Mouse (Mus musculus): Measurements from ENCODE around the gene Ranbp3.

Gene Ranbp3

DNA sequence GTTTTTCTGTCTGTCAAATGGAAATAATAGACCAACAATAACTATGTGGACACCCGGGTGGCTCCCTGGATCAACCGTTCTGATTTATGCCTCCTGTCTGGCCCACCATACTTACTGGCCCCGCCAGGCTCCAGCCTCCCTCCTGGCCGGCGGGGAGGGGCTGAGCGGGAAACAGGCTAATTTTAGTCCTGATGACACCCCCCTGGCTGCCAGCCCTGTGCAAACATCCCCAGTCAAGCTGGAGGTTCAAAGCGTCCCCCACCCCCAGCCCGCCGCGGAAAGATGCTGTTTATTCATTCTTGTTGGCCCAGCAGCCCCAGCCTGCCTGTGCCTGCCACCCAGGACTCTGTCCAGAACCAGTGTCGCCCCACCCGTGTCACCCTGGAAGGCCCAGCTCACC lies 55.0 kb downstream of the Ranbp3 start:
- DNase-seq: peak in 1 of 2 experiments; percentile 9

DNA sequence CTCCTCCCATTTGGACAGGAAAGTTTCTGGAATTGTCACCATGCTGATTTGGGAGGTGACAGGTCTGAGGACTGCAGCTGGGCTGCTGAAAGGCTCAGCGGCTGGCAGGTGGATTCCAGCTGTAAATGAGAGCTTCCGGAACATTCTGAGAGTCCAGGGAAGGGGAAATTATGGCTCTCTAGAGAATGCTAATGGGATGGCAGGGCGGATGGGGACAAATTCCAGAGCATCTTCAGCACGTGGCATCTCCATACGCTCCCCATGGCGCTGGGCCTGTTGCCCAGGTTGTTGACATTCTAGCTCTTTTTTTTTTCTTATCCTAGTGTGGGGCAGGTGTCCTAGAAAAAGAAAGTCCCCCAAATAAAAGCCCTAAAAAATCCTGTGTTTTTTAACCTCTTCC lies 56.1 kb downstream of the Ranbp3 start:
- peak; percentile 40 to 57 for DNase-seq

DNA sequence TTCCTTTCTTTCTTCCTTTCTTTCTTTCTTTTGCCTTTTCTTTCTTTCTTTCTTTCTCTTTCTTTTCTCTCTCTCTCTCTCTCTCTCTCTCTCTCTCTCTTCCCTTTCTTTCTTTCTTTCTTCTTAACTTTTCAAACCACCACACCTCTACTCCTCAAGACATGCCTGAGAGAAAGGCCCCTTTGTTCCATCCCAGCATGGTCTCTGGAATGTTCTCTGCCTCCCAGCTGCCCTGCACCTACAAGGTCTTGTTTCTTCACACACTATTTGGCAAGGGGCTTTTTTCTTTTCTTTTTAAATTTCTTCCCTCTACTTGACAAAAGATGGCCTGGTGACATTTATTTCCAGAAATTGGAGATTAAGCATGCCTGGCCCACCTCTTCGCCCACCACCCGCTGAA lies 56.6 kb downstream of the Ranbp3 start:
- DNase-seq: no peak

DNA sequence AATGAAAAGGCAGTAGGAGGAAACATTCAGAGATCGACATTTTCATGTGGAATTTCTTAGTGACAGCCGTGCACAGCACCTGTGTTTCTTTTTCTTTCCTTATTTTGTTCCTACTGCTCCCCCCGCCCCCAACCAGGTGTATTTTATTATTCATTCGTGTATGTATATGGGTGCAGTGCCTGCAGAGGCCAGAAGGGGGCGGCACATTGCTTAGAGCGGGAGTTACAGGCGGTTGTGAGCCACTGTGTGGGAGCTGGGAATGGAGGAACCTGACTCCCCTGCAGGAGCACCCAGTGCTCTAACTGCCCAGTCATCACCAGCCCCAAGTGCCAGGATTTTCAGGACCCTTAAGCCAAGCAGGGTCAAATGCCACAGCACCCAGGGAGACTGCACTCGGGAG lies 63.4 kb downstream of the Ranbp3 start:
- no peak for DNase-seq

DNA sequence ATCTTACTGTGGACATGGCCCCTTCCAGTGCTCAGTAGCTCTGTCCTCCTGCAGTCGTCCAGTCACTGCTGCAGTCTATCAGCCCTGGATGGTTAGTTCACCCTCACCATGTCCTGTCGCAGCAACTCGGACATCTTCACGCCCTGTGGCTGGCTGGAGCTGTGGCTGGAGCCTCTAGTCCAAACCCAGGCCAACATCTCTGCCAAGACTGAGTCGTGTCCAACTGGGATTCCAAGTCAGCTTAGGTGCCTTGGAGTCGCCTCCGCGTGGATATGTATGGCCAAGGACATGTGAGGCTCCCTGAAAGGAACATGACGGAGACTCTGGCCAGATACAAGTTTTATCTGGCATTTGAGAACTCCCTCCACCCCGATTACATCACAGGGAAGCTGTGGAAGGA lies 65.1 kb downstream of the Ranbp3 start:
- no peak for DNase-seq

DNA sequence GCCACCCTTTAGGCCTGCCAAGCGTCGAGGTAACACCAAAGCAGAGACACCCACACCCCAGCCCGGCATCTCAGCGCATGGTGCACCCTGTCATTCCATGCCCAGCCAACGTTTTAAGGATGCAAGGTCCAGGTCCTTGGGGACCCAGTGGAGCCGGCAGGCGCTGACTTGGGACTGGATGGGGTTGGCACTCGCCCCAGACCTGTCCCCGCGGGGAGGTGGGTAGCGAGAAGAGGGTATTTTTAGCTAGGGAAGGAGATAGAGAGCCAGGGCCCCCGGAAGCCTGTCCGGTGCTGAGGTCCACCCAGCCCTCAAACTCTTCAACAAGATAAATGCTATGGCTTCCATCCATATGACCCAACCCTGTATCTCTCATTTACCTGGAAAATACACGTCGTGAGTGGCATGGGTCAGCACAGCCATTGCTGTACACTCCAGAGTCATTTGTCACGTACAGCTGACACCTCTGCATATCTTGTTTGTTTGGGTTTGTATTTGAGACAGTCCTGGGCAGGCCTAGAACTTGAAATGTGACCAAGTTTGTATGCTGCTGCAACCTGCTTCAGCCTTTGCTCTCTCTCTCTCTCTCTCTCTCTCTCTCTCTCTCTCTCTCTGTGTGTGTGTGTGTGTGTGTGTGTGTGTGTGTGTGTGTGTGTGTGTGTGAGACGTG lies 67.2 kb downstream of the Ranbp3 start:
- DNase-seq: no peak

DNA sequence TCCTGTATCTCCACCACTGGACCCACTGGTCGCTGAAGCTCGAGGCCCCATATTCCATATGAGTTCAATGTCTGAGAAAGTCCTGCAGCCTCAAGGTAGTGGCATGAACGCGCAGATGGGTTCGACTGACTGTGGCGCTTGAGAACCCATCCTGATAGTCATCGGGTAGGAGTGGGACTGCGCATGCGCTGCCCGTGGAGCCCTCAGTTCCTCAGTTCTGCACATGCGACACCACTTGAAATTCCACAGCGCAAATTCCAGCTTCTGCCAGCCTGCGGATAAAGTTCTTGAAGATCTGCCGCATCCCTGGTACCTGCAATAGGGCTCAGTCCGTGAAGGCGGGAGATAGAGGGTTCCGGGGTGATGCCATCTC lies 67.7 kb downstream of the Ranbp3 start:
- no peak for DNase-seq

DNA sequence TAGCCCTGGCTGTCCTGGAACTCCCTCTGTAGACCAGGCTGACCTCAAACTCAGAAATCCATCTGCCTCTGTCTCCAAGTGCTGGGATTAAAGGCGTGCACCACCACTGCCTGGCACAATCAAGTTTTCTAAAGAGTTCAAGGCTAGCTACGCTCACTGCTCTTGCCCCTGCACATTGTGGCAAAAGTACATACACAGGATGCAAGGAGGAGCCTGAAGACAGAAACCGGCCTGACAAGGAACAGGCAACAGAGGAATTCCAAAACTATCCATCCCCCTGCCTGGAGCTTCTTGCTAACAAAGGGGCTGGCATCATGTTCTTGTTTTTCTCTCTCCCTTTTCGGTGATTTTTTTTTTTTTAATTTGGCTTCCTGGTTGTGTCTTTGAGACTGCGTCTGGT lies 71.1 kb downstream of the Ranbp3 start:
- DNase-seq: no peak

DNA sequence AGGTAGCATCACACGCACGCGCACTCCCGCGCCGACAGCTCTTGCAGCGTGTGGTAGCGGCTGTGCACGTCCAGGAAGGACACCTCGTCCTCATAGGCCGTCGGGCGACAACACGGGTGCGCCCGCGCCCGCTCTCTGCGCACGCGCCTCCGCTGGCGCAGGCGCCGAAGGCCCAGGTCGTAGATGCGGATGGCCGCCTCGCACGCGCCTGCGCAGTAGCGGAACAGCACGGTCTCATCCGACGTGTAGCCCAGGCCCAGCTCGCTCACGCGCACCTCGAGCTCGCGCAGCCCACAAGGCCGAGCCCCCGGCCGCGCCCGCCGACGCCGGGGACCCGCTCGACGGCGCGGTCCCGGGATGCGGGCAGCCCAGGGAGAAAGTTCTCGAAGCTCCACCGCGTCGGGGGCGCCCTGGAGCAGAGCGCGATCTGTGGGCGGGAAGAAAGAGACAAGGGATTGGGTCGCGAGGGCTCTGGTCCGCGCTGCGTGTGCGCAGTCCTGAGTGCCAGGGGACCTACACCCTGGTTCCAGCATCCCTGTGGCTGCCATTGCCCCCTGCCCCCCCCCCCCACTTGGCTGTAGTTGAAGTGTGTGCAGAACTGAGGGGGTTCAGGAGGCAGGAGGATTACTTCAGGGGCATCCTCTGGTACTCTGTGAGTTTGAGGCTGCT lies 78.4 kb downstream of the Ranbp3 start:
- no peak for DNase-seq

DNA sequence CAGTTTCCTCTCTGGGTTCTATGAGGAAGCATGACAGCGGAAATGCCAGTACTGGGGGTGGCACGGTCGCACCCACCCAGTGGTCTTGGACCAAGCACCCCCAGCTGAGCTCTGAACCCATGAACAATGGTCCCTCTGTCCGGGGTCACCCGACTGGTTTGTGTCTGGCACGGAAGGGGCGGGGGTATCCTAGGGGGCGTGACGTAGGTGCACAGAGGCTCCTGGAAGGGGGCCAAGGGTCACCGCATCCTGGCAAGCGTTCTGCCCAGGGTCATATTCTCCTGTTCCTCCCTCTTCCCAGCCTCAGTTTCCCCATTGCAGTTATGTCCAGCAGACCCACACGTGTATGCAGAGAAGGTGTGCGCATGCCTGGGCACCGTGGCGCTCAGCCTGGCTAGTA lies 80.4 kb downstream of the Ranbp3 start:
- no peak for DNase-seq

DNA sequence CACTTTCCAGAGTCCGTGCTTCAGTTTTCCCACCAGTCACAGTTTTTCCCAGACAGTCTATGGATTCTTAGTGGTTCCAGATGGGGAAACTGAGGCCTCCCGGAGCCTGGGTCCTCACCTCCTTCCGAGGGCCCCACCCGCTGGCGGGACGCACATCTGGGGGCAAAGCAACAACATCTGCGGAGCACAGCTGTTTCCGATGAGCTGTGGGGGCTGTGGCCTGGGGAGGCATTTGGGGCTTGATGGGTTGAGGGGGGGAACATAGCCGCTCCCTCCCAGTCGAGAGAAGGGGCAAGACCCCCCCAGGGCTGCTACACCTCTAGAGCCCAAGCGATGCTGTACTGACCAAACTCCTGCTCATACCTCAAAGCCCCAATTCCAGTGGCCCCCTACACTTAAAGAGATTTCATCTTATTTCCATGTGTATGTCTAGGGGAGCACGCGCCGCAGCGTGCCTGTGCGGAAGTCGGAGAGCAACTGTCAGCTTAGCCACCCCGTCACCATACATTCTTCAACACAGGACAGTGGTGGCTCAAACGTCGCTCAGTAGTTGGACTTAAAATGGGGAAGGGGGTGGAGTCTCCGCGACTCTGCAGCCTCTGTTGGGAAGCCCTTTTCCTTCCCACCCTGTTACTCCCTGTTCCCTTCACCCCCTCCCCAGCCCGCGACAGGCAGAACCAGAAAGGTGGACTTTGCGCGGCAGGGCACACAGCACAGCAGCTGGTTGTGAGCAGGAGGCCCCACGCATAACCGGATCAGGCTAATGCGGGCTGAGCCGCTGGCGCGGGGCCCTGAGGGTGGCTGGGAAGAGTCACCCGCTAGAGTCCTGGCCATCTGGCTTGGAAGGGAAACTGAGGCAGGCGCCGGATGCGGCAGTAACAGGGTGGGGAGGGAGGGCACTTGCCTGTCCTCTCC lies 81.4 kb downstream of the Ranbp3 start:
- DNase-seq: no peak

DNA sequence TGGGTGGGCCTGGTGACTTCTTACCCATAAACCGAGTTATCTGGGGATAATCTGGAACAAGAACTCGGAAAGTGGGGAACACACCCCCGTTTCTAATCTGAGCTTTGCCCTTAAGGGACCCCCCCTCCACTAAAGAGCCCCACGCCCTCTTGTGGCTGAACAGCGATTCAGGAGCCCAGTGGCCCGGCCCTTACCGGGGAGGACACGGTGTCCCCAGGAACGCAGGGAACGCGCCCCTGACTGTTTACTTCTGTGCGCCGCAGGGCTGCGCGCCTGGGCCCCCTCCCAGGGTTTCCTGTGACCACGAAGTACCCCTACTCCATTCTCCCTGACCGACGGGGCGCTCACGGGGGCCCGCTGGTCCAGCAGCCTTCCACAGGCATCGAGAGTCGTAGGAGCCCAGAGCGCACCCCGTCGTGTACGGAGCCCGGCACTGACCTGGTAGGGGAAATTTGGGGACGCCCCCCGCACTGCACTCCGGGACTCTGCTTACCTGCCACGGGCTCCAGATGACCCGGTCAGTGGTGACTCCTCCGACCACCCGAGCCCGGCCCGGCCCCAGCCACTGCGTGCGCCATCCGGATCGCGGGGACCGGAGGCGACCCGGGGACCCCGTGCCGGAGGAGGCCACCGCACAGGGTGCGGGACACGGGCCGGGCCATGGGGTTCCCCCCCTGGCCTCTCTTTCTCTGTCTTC lies 83.8 kb downstream of the Ranbp3 start:
- DNase-seq: no peak

DNA sequence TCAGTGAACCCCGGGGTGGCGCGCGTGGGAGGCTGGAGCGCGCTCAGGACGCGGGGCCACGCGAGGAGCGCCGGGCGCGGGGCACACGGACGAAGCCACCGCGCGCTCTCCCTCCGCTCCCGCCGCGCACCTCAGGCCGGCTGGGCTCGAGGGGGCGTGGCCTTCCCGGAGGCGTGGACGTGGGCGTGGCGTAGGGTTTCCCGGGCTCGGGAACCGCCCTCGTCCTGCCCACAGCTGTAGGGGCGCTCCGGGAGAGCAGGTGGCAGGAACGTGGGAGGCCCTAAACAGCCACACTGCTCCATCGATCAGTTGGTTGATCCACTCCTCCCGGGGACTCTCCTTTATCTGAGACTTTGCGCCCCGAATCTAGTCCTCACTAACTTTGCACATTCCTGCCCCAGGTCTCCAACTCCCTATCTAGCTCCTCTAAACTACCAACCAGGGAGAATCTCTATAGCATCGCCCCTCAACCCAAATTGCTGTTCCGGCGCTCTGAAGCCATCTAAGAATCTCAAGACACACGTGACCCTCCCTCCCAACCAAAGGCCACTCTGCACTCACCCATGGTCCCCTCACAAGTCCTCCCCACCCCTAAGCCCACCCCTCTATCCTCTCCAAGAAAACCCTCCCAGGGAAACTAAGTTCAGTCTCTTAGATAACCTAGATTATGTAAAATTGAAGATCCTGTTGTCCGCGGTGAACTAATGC lies 84.5 kb downstream of the Ranbp3 start, which contains the start of gene Nrtn:
TSS of gene Nrtn (minus strand) at position 115 of the 708 bp plus-strand sequence.
- peak; percentile 48 to 61 for DNase-seq

DNA sequence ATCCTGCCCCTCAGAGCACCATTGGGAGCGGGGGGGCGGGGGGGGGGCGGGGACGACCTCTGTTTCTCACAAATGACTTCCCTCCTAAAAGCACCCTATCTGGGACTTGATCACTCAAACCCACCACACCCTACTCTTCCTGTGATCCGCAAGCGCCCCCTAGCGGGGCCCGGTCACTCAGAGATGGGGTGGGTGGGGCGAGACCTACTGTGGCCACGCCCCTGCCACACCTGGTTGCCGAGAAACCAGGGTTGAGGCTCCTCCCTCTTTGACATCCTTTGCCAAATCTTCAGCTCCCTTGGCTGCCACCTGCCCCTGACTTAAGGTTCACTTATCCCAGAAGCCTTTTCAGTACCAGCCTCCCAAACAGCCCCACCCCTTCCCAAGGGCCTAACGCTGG lies 85.0 kb downstream of the Ranbp3 start:
- peak; percentile 52 to 68 for DNase-seq

DNA sequence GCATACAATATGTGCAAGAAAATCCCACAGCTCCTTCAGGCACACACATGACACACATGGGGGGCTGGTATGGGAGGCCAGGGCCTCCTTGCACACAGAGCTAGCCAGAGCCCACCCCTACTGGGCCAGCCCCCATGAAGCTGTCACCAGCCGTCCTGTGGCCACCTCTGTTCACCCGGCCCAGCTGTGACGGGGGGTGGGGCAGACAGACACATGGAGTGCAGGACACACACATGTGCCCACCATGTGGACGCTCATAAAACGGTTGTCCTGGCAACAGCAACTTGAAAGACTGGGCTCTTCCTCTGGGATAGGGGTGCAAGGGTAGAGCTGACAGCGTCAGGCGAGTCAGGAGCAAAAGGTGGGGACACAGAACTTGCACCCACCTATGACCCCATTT lies 86.2 kb downstream of the Ranbp3 start:
- DNase-seq: no peak

DNA sequence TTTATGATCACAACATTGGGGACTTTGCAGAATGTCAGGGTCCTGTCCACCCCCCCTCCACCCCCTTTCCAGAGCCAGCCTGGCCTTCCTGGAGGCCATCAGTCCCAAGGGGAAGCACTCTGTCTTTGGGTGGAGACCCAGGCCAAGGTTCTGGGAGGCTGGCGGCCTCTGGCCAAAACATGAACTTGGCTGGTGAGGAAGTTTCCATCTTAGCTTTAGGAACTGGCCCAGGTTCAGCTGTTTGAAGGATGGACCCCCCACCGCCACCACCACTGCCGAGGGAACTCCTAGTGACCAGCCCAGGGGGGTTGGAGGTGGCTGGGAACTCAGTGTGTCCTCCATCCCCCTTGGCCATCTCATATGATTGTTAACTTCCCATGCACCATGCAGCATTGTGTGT lies 88.0 kb downstream of the Ranbp3 start:
- peak in 1 of 2 experiments; percentile 34 for DNase-seq

All from cerebellum, adult 18-20 months (tissue).